Mouse (Mus musculus): ENCODE results near the gene Riox1. TPM values are rescaled to one million over a fixed set of nuclear protein-coding genes. Genes with fewer than 3 reads are reported as not detected.
A peak's percentile ranks its signal among the peaks of the same experiment; 100 is the strongest.

Riox1 gene
- polyA plus RNA-seq, 1 experiment from 2014 or later, result 18.3 TPM

DNA sequence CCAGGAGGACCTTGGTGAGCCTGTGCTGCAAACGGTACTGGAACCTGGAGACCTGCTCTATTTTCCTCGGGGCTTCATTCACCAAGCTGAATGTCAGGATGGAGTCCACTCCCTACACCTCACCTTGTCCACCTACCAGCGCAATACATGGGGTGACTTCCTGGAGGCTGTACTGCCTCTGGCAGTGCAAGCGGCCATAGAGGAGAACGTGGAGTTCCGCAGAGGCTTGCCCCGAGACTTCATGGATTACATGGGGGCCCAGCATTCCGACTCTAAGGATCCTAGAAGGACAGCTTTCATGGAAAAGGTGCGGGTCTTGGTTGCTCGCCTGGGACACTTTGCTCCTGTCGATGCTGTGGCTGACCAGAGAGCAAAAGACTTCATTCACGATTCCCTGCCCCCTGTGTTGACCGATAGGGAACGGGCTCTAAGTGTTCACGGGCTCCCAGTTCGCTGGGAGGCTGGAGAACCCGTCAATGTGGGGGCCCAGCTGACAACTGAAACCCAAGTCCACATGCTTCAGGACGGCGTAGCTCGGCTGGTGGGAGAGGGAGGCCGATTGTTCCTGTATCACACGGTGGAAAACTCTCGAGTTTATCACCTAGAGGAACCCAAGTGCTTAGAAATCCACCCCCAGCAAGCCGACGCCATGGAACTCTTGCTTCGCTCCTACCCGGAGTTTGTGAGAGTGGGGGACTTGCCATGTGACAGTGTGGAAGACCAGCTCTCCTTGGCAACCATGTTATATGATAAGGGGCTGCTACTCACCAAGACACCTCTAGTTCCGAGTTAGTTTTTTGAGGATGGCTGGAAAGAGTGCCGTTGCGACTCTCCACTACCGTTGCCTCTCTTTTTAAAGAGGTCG is 1.5 kb downstream of the Riox1 start:
- H3K27me3 ChIP-seq (replicated peaks), result no peaks in the 10 kb centered on the region
- ATAC-seq, result peak; percentile 25
- peak overlapping the region; percentile 86; the same call in 1 of the 2 replicates for H3K27ac ChIP-seq
- H3K36me3 ChIP-seq, result no peaks in the 10 kb centered on the region
- H3K4me1 ChIP-seq (replicated peaks), result peaks cover 20% of the 10 kb centered on the region
- no peaks in the 10 kb centered on the region for H3K9me3 ChIP-seq
- H3K9ac ChIP-seq, result peak overlapping the region; percentile 90
- H3K4me2 ChIP-seq (replicated peaks), result peak overlapping the region; percentile 94
- 55% methylated on average over 32 of the region's 32 CpGs for WGBS
- H3K4me3 ChIP-seq (replicated peaks), result peak overlapping the region; percentile 93

DNA sequence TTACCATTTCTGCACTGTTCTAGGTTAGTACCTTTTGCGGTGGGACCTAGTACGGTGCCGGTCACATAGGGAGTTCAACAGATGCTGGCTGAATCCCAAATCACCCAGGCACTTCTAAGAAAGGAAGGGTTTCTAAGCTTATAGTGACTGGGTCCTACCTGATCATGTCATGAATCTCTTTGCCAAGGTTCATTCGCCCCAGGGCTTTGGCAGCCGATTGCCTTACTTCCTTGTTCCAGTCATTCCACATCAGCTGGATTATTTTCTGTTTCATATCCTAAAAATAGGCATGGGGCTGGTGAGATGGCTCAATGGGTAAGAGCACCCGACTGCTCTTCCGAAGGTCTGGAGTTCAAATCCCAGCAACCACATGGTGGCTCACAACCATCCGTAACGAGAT is 7.9 kb downstream of the Riox1 start:
- Histone ChIP-seq H3K4me2 (replicated peaks) (no peak overlapping the region), H3K4me3 (replicated peaks) (no peak overlapping the region), H3K9ac (no peak overlapping the region), H3K27ac (no peak overlapping the region), H3K4me1 (replicated peaks) (no peaks in the 10 kb centered on the region), H3K9me3 (no peaks in the 10 kb centered on the region), H3K27me3 (replicated peaks) (no peaks in the 10 kb centered on the region), H3K36me3 (no peaks in the 10 kb centered on the region)
- no peak for ATAC-seq
- 90% methylated on average over 9 of the region's 9 CpGs for WGBS

DNA sequence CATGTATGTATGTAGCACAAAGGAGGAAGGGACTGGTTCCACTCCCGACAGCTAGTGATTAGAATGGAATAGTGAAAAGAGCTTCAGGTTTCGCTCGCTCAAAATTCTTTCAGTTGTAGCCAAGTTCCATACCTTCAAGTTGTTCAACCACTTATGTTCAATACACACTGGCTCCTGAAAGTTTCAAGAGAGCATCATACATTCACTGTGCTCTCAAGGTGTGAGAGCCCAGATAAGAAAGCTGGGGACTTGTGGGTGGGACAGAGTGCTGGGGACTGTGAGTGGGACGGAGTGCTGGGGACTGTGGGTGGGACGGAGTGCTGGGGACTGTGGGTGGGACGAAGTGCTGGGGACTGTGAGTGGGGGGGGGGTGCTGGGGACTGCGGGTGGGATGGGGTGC is 14.8 kb downstream of the Riox1 start:
- ATAC-seq, result no peak
- H3K36me3 ChIP-seq, result no peaks in the 10 kb centered on the region
- WGBS, result 82% methylated on average over 7 of the region's 7 CpGs

DNA sequence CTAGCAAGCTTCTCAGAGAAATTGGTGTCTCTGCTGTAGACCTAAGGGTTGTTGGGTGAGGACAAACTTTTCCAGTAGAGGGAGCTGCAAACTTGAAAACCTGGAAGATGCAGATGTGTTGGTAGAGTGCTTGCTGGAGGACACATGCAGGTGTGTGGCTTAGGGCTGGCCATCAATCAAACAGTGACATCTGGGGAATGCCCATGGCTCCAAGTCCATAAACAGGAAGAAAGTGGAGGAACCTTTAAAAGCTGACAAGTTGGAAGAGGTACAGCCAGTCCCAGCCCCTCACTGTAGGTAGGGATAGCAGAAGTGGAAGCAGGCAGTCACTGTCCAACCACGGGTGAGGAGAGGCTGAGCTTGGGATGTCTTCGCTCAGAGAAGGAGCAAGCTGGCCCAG is 21.7 kb downstream of the Riox1 start:
- Histone ChIP-seq H3K9me3 (no peaks in the 10 kb centered on the region), H3K36me3 (no peaks in the 10 kb centered on the region), H3K4me2 (replicated peaks) (no peak overlapping the region), H3K27ac (no peak overlapping the region), H3K9ac (no peak overlapping the region), H3K4me3 (replicated peaks) (no peak overlapping the region), H3K27me3 (replicated peaks) (no peaks in the 10 kb centered on the region), H3K4me1 (replicated peaks) (0 out of 2 replicates have a peak, but pooled peaks cover 2% of the 10 kb centered on the region)
- WGBS, result 54% methylated on average over 2 of the region's 2 CpGs
- ATAC-seq, result peak; percentile 80

More for the DNA sequence above, 14.8 kb downstream of the Riox1 start:
- H3K27me3 ChIP-seq (replicated peaks), result no peaks in the 10 kb centered on the region
- no peak overlapping the region for H3K9ac ChIP-seq
- no peaks in the 10 kb centered on the region for H3K4me1 ChIP-seq (replicated peaks)
- H3K4me3 ChIP-seq (replicated peaks), result no peak overlapping the region
- H3K9me3 ChIP-seq, result no peaks in the 10 kb centered on the region
- H3K4me2 ChIP-seq (replicated peaks), result no peak overlapping the region
- no peak overlapping the region for H3K27ac ChIP-seq

DNA sequence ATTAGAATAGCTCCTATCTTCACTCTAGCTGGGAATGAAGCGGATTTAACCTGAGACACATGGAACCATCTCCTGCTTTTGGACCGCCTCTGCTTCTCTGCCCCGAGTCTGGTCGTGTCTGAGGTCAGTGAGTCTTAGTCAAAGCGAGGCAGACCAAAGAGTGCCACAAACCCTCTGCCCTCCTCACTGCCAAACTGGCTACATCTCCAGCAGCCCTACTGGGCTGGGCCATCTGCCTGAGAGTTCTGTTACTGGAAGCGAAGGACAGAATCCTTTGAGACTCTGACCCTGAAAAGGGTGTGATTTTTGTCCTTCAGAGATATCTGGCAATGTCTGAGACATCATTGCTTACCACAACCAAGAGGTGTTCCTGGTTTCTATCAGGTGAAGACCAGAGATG is 28.5 kb downstream of the Riox1 start:
- Histone ChIP-seq H3K4me1 (replicated peaks) (no peaks in the 10 kb centered on the region), H3K9ac (no peak overlapping the region), H3K9me3 (no peaks in the 10 kb centered on the region), H3K27ac (no peak overlapping the region), H3K4me3 (replicated peaks) (no peak overlapping the region), H3K27me3 (replicated peaks) (no peaks in the 10 kb centered on the region), H3K36me3 (no peaks in the 10 kb centered on the region), H3K4me2 (replicated peaks) (no peak overlapping the region)
- no peak for ATAC-seq
- 89% methylated on average over 6 of the region's 6 CpGs for WGBS

DNA sequence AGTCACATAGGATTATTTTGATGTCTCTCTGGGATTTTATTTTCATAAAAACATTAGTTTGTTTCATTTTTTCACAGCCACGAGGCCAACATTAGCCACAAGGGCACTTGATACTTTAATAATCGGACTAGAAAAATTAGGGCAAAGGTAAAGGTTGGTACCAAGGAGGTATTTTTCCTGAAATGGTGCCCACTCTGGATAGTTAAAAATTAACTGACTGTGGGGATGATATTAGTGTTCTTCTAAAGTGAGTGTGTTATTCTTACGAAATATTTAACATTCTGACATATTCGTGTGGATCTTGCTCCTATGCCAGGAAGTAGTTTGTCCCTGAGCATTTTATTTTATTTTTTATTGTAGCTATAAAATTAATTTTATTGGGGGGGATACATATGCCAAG is 31.2 kb downstream of the Riox1 start:
- Histone ChIP-seq H3K27me3 (replicated peaks) (no peaks in the 10 kb centered on the region), H3K9me3 (no peaks in the 10 kb centered on the region), H3K27ac (no peak overlapping the region), H3K4me3 (replicated peaks) (no peak overlapping the region), H3K4me1 (replicated peaks) (no peaks in the 10 kb centered on the region), H3K36me3 (no peaks in the 10 kb centered on the region), H3K4me2 (replicated peaks) (no peak overlapping the region), H3K9ac (no peak overlapping the region)
- ATAC-seq, result no peak
- WGBS, result 78% methylated on average over 4 of the region's 4 CpGs

DNA sequence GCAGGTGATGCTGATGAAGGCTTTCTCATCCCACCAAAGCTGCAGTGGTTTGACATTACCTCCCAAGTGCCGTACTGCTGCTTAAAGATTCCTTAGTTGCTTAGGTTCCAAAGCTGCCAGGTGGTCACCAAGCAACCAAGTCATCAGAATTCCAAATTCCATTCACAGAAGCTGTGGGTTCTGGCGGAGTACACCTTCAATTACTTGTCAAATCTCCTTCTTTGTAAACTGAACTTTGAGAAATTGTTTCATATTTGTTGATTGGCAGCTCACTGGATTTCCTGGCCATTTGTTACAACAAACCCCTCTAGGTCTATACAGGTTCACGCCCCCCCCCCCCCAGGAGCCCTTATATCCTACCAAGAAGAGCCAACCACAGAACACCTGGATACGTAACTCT is 34.3 kb downstream of the Riox1 start, which contains the start of gene Heatr4:
TSS of gene Heatr4 (minus strand) at position 101 of the 400 bp plus-strand sequence.
- Histone ChIP-seq H3K27ac (no peak within 1 kb of the TSS), H3K27me3 (replicated peaks) (no peaks in the 10 kb centered on the region), H3K9me3 (no peaks in the 10 kb centered on the region), H3K9ac (no peak within 1 kb of the TSS), H3K4me3 (replicated peaks) (no peak within 1 kb of the TSS), H3K4me2 (replicated peaks) (no peak within 1 kb of the TSS), H3K36me3 (no peaks in the 10 kb centered on the region), H3K4me1 (replicated peaks) (peaks cover 3% of the 10 kb centered on the region)
- WGBS, result 79% methylated on average over 4 of the region's 4 CpGs
- ATAC-seq, result no peak

DNA sequence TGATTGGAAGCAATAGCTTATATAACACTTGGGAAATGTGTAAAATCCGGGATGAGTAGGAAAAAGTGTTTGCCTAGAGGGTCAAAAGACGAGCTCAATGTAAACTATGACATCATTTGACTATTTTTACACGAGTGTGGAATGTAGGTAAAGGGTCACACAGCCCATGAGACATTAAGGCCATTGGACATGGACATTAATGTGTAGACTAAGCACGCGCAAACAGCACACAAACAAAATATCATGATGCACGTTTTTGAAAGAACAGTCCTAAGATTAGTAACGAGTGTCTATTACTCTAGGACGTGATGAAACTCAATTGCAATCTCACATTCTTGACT is 36.8 kb downstream of the Riox1 start:
- H3K4me2 ChIP-seq (replicated peaks), result peak overlapping the region; percentile 63
- ATAC-seq, result peak; percentile 50
- H3K36me3 ChIP-seq, result no peaks in the 10 kb centered on the region
- H3K4me3 ChIP-seq (replicated peaks), result peak overlapping the region; percentile 63
- H3K9ac ChIP-seq, result peak overlapping the region; percentile 72
- H3K9me3 ChIP-seq, result no peaks in the 10 kb centered on the region
- H3K27me3 ChIP-seq (replicated peaks), result no peaks in the 10 kb centered on the region
- peaks cover 3% of the 10 kb centered on the region for H3K4me1 ChIP-seq (replicated peaks)
- WGBS, result 13% methylated on average over 8 of the region's 8 CpGs
- peak overlapping the region; percentile 94 for H3K27ac ChIP-seq

DNA sequence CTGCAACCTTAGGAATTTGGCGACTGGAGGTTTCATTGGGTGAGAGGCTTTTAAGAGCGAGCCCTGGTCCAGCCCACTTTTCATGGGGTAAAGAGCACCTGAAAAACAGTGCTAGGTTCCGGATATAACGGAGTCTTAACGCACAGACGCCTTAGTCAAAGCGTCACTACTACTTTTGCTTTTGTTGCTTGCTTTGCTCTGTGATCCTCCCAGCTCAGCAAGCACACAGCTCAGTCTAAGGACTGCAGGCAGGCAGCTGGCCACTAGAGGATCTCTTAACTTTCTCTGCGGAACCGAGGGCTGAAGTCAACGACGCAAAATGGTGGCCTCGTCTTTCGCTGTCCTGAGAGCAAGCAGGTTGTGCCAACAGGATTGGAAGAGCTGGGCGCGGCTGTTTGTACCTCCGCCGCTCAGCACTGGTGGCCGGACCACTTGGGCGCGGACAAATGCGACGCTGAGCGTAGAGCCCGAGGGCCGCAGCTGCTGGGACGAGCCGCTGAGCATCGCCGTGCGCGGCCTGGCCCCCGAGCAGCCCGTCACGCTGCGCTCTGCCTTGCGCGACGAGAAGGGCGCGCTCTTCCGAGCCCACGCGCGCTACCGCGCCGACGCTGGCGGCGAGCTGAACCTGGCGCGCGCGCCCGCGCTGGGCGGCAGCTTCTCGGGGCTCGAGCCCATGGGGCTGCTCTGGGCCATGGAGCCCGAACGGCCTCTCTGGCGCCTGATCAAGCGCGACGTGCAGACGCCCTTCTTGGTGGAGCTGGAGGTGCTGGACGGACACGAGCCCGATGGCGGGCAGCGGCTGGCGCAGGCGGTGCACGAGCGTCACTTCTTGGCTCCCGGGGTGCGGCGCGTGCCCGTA is 37.4 kb downstream of the Riox1 start, which contains the start of gene Acot2:
TSS of gene Acot2 (plus strand) at position 279 of the 859 bp plus-strand sequence.
- Histone ChIP-seq H3K27me3 (replicated peaks) (no peaks in the 10 kb centered on the region), H3K4me3 (replicated peaks) (peak within 1 kb of the TSS; percentile 63), H3K9ac (peak within 1 kb of the TSS; percentile 72), H3K27ac (peak within 1 kb of the TSS; percentile 94), H3K9me3 (no peaks in the 10 kb centered on the region), H3K36me3 (no peaks in the 10 kb centered on the region), H3K4me2 (replicated peaks) (peak within 1 kb of the TSS; percentile 63), H3K4me1 (replicated peaks) (peaks cover 3% of the 10 kb centered on the region)
- WGBS, result under 1% methylated on average over 80 of the region's 80 CpGs
- peak; percentile 92 for ATAC-seq

DNA sequence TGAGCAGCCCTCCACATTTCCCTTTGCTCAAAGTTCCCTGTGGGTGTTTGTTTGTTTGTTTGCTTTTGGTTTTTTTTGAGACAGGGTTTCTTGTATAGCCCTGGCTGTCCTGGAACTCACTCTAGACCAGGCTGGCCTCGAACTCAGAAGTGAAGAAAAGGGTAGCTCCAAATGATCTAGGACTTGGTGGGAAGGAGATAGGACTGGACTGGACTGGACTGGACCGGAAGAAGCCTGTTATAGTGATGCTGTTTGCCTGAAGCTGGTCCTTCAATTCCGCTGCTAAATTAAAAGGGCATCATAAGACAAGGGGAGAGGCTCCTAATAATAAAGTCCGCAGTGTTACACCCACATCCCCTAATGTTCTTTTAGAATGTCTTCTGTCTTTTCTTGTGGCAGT is 38.1 kb downstream of the Riox1 start:
- H3K9ac ChIP-seq, result peak overlapping the region; percentile 72
- peaks cover 3% of the 10 kb centered on the region for H3K4me1 ChIP-seq (replicated peaks)
- H3K27ac ChIP-seq, result peak overlapping the region; percentile 94; the same call in 1 of the 2 replicates
- peak overlapping the region; percentile 63 for H3K4me2 ChIP-seq (replicated peaks)
- no peaks in the 10 kb centered on the region for H3K27me3 ChIP-seq (replicated peaks)
- no peaks in the 10 kb centered on the region for H3K36me3 ChIP-seq
- H3K4me3 ChIP-seq (replicated peaks), result peak overlapping the region; percentile 63
- 62% methylated on average over 4 of the region's 4 CpGs for WGBS
- peak; percentile 26; the same call in 1 of the 2 replicates for ATAC-seq
- H3K9me3 ChIP-seq, result no peaks in the 10 kb centered on the region

DNA sequence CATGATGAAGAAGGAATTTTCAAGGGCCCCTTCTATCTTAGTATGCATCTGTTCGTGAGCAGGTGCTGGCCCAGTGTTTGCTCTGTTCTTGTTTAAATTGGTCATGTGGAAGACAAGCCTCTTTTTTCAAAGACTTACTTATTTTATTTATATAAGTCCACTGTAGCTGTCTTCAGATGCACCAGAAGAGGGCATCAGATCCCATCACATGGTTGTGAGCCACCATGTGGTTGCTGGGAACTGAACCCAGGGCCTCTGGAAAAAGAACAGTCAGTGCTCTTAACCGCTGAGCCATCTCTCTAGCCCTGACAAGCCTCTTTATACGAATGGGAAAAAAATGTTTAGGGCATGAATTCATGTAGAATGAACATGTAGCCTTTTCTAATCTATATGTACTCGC is 39.0 kb downstream of the Riox1 start:
- H3K36me3 ChIP-seq, result 0 out of 2 replicates have a peak, but pooled peaks cover 2% of the 10 kb centered on the region
- no peak overlapping the region for H3K9ac ChIP-seq
- no peaks in the 10 kb centered on the region for H3K27me3 ChIP-seq (replicated peaks)
- no peak overlapping the region for H3K27ac ChIP-seq
- H3K4me2 ChIP-seq (replicated peaks), result no peak overlapping the region
- ATAC-seq, result no peak
- no peak overlapping the region for H3K4me3 ChIP-seq (replicated peaks)
- WGBS, result 94% methylated on average over 4 of the region's 4 CpGs
- peaks cover 3% of the 10 kb centered on the region for H3K4me1 ChIP-seq (replicated peaks)
- H3K9me3 ChIP-seq, result no peaks in the 10 kb centered on the region

DNA sequence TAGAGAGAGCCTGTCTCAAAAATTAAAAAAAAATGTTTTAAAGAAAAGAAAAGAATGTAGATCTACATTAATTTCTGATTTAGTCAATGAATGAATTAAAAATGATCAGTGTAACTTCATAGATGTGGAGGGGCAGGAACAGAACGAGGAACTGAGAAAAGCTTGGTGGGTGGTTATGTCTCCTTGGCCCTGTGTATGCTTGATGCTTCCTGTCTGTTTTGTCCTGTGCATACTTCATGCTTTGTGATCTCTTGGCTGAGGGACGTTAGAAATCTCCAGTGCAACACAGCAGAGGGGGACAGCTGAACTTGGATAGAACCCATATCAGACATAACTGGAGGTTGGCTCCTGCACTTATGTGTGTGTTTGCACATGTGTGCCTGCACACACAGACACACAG is 46.8 kb downstream of the Riox1 start:
- no peak overlapping the region for H3K4me3 ChIP-seq (replicated peaks)
- no peaks in the 10 kb centered on the region for H3K4me1 ChIP-seq (replicated peaks)
- 0 out of 2 replicates have a peak, but pooled peaks cover 4% of the 10 kb centered on the region for H3K36me3 ChIP-seq
- no peak overlapping the region for H3K4me2 ChIP-seq (replicated peaks)
- H3K9me3 ChIP-seq, result no peaks in the 10 kb centered on the region
- H3K27ac ChIP-seq, result no peak overlapping the region
- no peak overlapping the region for H3K9ac ChIP-seq
- no peaks in the 10 kb centered on the region for H3K27me3 ChIP-seq (replicated peaks)
- ATAC-seq, result no peak
- WGBS, result 56% methylated on average over 2 of the region's 2 CpGs
